Mouse (Mus musculus) T-helper 17 cell (primary cell): ENCODE data around the gene Igll1.
"Not testable (repeated sequence)": the region's sequence is repeated elsewhere in the genome, so short reads cannot be mapped to it uniquely, and the experiment has no call there.

Source experiments
- in situ Hi-C, 2 experiments: fragments of 300-600 bp; cut with MboI, MseI; formaldehyde crosslinking; loops; 1 replicate in 1 of 2; 2 replicates in 1 of 2; pipeline ENCODE4 v1.15.1; 2025; ENCODE audit warnings: high pct_unique_total_duplicates in 2 of 2

Igll1 gene

DNA sequence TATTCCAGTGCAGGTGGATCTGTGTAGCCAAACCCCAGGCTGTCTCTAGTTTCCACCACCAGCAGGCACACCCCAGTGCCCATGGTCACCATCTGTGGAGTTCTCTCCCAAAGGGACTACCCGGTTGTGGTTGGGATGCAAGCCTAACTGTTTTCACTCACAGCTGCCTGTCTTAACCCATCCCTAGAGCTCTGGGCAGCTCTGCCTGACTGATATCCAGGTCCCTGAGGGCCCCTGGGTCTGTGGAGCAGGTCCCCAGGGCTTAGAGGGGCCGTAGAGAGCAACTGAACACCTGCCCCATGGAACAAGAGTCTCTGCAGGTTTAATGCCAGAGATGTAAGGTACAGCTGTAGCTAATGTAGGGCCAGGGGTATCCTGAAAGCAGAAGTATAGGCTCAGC, at the start of gene Igll1:
Igll1 (minus strand) TSS at position 8 of the 400 bp plus-strand sequence.
- in situ Hi-C loops: loop anchor here in 1 of 2 experiments (5.0 kb wide), 1 partner anchor 43 kb away; no protein-coding TSS in a partner anchor

DNA sequence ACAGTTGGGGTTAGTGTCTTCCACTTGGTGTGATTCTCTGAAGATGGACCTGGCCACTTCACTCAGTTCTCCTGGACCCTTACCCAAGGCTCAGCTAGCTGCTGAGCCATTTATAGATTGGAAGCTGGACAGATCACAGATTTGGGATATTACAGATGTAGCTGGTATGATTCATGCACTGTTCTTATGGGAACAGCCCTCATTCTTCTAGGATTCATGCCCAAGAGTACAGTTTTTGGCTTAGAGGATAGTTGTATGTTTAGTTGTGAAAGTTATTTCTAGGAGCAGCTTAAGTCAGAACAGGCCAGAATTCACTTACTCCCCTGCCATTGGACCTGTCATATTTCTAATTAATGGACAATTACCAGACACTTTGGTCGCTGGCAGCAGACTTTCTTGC, 49.7 kb upstream of the Igll1 start:
- in situ Hi-C loops: no loop called here

DNA sequence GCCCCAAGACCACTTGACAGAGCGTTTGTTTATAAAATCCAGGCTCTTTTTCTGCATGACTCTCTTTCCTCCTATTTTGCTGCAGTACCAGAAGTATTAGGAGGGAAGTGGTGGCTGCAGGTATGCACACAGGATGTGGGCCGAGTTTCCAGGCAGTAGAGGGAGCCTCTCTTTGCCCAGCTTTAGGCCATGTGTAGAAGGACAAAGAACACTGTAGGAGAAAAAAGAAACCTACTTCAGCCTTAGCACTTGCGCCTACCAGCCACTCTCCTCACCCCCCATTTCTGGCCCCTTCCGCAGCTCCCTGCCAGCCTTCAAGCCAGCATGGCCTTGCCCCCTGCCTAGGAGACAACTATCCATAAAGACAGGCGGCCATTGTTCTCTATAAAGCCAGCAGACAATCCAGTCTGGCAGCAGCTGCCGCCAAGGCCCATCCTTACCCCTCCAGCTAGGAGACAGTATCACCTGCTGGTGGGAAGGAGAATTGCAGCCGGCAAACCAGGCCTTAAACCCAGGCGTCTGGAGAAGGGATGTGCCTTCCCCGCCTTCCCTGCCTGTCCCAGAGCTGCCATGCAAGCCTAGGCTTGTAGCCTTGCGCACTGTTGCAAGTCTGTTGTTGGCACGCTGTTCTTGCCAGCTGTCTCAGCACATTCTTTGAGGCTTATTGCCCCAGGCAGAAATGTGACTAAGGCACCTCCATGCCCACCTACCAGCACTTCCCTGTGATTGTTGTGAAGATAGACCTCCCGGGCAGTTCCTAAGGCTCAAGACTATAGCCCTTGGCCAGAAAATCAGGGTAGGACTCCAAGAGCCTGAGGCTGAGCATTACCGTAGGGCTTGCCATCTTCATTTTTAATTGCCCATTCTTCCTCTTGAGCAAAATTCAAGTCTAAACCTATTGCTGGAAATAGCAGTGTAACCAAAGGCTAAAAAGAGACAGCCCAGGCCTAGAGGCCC, 48.1 kb upstream of the Igll1 start:
- in situ Hi-C loops: no loop called here

DNA sequence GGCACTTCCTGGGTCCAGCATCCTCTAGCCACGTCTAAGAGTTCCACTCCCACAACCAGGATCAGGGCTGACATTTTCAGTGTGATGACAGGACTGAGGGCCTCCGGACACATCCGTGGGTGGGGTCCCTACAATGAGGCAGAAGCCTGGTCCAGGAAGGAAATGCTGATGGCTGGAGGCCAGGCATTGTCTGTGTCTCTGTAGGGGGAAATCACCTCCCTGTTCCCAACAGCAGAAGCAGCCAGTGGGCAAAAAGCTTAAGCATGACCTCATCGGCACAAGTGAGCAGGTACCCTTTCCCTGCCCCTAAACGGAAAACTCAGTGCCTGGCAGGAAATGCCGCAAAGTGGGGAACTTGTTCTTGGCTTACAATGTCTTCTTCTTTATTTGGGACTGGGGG, 44.0 kb upstream of the Igll1 start:
- in situ Hi-C loops: loop anchor here in 1 of 2 experiments (5.0 kb wide), 2 partner anchors 45 to 325 kb away; partner anchors contain the start of gene Igll1

DNA sequence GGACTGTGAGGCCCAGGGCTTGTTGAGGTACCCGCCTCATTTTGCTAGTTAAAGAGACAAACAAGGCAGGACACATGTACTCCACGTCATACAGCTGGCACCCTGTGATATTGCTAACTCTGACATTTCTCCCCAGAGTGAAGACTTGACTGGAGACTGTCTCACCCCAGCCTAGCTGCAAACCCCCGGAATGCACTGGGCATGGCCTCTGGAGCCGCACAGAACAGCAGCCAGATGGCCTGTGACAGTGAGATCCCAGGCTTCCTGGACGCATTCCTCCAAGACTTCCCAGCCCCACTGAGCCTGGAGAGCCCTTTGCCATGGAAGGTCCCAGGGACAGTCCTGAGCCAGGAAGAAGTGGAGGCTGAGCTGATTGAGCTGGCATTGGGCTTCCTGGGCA, 39.4 kb upstream of the Igll1 start:
- in situ Hi-C loops: no loop called here

DNA sequence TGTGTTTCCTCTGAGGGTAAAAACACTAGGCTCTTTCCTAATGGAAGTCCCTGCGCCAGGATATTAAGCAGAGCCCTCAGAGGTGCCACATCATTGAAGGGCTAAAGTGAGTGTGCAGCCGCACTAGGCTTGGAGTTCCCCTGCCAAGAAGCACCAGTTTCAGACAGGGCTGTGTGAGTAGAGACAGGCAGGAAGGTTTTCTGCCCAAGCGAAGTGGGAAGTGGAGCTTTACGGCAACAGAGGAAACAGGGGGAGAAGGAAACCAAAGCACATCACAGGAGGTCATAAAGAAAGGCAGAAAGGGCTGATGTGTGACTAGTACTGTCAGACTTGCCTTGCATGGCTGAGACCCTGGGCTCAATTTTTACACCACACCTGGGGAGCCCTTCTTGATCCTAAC, 38.5 kb upstream of the Igll1 start:
- in situ Hi-C loops: no loop called here

DNA sequence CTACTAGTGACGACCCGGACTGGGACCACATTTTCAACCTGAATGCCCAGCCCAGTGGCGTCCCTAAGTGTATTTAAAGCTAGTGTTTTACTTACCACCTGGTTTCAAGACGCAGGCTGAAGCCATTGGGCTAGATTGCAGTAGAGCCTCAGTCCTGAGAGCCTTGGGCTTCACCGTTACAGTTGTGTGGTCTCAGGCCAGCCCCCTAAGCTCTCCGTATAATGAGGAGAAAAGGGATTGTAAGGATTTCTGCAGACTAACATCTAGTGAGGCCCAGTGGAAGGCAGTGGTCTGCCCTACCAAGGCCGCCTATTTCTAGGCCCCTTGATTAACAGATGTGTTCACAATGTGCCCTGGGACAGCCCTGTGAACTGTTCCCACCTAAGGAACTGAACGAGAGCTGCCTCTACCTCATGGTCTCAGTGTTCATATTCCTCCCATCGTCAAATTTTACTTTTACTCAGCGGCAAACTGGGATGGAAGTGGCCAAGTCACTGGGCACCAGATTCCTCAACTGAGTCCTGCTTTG, 33.3 kb upstream of the Igll1 start:
- in situ Hi-C loops: loop anchor here in 1 of 2 experiments (10.0 kb wide), 1 partner anchor 308 kb away; the partner anchor contains the start of genes Rimbp3 and Ube2l3

DNA sequence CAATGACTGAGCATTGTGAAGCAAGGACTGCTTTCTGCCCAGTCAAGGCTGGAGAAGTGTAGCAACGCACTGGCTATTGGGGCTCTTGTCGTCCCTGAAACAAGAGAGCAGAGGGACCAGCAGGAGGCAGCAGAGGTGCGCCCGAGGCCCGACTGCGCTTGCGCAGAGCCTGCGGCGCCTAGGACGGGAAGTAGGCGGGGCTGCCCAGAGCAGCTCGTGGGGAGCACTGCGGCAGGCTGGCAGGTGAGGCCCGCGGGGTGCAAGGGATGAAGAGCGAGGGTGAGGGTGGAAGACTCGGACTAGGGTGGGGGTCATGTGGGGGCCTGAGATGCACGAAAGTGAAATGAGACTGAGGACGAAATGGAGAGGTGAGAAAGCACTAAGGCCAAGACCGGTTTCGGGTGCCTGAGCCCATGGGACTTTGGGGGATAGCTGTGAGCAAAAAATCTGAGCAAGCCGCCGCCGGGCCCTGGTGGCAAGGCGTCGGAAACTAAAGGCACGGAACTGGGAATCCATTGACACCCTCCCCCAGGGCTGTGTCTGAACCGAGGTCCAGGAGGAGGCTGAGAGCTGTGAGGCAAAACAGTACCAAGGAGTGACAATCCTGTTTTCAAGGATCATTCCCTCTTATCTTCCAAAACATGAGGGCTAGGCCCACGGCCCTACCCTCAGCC, 32.7 kb upstream of the Igll1 start, which contains the start of gene Ppm1f:
Ppm1f (plus strand) TSS at position 88 of the 674 bp plus-strand sequence.
- in situ Hi-C loops: loop anchor here in 1 of 2 experiments (10.0 kb wide), 1 partner anchor 308 kb away; the partner anchor contains the start of genes Rimbp3 and Ube2l3

DNA sequence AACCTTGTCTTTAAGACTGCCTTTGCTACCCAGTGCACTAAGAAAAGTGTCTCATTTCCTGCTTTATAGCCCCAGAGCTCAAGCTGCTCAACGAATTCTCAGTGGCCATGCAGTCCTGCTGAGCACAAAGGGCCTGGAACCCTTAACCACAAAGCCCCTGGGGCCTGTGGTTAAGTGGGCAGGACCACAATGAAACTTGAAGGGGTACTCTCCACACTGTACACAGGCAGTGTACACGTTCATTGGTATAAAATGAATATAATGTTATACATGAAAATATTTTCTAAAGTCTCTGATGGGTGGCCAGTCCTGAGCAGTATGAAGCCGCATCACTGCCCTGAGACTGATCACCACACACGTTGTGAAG, 32.2 kb upstream of the Igll1 start:
- in situ Hi-C loops: loop anchor here in 1 of 2 experiments (10.0 kb wide), 1 partner anchor 309 kb away; the partner anchor contains the start of genes Rimbp3 and Ube2l3

DNA sequence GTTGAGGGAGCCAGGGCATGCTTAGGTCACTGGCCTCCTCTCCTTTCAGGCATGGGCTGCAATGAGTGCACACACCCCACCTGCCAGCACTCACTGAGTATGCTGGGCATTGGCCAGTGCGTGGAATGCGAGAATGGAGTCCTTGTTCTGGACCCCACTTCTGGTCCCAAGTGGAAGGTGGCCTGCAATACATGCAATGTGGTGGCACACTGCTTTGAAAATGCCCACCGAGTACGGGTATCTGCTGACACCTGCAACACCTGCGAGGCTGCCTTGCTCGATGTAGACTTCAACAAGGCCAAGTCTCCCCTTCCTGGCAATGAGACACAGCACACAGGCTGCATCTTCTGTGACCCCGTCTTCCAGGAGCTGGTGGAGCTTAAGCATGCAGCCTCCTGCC, 28.6 kb upstream of the Igll1 start:
- in situ Hi-C loops: loop anchor here in 1 of 2 experiments (10.0 kb wide), 1 partner anchor 312 kb away; the partner anchor contains the start of genes Rimbp3 and Ube2l3

DNA sequence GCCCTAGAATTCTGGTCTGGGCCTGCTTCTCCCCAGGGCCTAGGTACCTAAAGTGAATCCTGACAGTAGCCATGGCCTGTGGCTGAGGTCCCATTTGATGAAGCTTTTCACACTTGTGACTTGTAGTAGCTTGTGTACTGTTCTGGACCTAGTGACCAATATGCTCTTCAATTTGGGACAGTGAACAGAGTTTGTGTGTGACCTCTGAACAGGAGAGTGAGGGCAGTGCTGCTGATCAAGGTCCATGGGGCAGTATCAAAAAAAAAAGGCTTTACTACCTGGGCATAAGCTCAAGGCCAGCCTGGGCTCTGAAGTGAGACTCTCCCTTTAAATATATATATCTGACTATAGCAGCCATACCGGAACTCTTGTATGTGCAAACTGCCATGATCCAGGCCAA, 24.6 kb upstream of the Igll1 start:
- in situ Hi-C loops: no loop called here

DNA sequence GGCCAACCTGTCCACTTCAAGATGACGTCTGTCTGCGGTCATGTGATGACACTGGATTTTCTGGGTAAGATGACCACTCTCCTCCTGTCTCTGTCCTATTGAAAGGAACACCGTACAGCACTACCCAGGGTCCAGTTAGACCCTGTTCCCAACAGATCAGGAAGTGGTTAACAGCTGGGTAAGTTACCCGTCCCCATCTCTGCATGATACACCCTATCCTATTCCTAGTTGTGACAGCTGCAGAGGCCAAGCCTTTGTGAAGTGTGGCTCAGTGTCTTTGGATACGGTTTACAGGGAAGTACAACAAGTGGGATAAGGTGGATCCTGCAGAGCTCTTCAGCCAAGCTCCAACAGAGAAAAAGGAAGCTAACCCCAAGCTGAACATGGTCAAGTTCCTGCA, 15.2 kb upstream of the Igll1 start:
- in situ Hi-C loops: no loop called here

DNA sequence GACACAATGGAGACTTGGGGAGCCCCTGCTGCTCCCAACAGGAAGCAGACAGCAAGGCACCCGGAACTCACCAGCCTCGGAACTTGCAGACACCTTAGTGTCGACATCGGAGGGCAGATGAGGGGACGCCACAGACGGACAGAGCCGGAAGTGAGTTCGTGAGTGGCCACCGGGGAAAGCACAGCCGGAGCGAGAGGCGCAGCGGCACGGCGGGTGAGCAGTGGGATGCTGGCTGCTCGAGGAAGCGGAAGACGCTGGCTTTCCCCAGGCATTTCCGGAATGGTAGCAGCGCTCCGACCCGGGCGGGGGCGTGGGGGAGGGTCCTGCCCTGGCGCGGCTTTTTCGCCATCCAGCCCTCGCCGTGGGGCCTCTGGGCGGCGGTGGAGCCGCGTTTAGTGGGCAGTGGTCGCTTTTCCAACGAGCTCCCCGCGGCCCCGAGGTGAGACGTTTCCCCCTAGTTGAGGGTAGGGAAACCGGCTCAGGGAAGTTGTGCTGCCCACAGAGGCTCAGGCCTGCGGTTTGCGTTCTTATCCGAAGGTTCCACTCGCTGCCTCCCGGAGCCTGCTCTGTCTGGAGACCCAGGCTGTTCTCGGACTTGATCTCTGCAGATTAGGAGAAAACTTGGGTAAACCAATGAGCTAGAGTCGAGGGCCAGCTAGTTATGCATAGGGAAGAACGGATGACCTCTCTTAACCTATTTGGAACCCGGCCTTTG, 7.0 kb upstream of the Igll1 start, which contains the start of the genes Top3b and Vpreb1:
Top3b (plus strand) TSS at position 120 of the 715 bp plus-strand sequence.
Vpreb1 (minus strand) TSS at position 227 of the 715 bp plus-strand sequence.
- in situ Hi-C loops: no loop called here

DNA sequence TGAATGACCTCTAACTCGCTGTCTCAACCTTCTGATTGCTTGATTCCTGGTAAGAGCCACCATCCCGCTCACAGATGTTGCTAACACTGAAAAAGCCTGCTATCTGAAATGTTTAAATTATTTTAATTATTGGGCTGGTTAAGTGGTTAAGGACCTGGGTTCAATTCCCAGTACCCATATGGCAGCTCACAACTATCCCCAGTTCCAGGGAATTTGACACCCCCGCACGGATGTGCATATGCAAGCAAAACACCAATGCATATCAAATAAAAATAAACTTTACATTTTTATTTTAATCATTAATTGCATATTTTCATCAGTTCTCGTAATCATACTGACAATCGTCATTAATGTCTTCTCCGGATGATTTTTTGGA, 6.4 kb upstream of the Igll1 start:
- in situ Hi-C loops: no loop called here

DNA sequence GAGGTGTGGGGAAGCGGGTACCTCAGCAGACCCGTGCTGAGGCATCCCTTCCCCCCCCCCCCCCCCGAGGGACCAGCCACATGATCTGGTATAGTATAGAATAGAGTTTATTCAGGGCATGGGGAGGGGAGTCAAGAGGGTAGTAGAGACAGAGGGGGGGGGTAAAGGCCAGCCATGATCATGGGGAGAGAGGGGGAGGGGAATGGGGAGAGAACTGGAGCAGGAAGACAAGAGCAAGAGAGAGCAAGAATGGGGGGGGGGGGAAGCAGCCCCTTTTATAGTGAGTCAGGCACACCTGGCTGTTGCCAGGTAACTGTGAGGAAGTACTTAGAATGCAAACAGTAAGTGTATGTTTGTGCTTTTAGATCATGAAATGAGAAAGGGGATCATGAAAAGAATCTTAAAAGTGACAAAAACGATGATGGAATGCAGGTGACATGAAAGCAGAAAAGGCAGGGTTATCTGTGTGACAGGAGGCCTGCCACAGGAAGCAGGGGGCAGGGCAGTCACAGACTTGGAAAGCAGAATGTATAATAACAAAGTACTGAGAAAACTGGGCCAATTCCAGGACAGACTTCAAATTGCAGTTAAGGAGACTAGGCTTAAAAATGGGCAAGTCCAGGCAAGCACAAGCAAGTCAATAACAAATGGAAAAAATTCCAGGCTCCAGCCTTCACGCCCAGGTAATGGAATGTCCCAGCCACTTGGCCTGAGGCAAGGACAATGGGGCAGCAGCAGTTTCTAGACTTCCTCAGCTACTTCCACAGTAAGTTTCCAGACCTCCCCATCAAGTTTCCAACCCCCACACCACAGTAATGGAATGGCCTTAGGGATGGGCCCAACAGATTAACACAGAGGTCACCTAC, 2.1 kb upstream of the Igll1 start:
- in situ Hi-C loops: no loop called here

DNA sequence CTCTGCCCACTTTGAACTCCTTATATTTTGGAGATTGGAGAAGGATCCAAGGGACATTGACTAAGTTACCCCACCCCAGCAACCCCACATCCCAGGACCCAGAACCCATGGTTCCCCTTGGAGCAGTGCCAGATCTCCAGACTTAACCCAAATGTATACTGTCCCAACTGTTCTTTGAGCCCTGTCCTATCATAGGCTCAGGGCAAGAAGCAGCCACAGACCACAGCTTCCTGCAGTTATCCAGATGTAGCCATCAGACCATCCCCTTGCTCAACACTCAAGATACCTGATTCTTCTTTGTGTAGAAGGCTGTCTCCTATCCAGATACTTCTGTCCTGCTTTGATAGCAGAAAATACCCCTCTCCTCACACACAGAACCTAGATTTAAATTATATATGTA, 1.4 kb upstream of the Igll1 start:
- in situ Hi-C loops: no loop called here

DNA sequence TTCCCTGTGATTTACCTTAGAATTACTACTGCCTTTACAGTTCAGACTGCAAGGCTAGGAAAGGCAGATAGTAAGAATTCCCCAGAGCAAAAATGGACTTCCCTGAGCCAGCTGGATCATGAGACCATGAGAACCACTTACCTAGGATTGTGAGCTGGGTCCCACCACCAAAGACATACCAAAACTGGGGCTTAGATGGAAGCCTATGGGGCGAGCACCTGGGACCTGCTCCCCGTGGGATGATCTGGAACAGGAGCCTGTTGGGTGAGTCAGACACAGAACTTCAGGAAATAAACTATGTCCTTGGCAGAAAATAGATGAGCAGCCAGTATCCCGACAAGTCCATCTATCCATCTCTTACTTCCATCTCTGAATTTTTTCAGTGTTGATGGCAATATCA, 1.5 kb downstream of the Igll1 start:
- in situ Hi-C loops: loop anchor here in 1 of 2 experiments (5.0 kb wide), 1 partner anchor 45 kb away; no protein-coding TSS in a partner anchor

DNA sequence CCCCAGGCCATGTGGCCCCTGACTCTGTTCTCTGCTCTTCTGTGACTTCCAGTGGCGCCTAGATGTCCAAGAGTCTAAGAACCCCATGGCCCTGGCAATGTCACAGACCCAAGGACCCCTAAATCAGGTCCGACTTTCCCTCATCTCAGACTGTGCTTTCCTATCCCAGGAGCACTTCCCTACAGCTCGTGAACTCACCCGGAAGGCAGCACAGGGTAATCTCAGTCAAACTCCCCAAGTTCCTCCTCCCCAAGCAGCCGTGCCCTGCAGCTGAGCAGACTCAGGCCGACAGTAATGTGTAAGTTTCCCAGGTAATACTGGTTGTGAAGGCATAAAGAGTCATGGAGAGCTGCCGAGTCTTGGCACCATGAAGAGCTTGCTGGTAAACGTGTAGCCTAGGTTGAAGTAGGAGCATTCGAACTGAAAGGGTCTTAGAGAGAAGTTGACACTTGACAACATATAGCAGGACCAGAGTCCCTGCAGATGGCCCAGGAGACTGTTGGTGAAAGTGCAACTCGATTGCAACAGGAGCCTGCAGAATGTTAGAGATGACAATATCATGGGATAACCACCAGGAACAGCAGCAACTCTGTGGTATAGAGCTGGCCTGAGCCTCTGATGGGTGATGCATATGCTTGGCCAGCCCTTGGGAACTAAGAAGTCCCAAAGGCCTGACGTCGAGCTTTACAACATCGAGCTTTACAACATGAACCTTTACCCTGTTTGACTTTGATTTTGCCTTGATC, 6.9 kb downstream of the Igll1 start:
- in situ Hi-C loops: no loop called here

DNA sequence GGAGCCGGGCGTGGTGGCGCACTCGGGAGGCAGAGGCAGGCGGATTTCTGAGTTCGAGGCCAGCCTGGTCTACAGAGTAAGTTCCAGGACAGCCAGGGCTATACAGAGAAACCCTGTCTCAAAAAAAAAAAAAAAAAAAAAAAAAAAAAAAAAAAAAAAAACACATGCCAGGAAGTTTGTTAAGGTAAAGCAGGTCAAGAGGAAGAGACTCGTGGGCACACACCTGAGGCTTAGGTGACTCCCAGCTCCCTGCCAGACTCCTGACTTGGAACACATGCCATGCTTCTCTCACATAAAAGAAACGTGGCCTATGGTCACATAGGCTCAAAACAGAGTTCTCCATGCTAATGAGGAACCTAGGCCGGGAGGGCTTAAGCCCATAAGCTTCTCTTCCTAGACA, 7.7 kb downstream of the Igll1 start:
- in situ Hi-C loops: not testable (repeated sequence)
